Mouse (Mus musculus): ENCODE results near the gene March10. TPM values are rescaled to one million over a fixed set of nuclear protein-coding genes. Genes with fewer than 3 reads are reported as not detected.
A peak's percentile ranks its signal among the peaks of the same experiment; 100 is the strongest.

March10 gene
- total RNA-seq, 2 experiments from 2014 or later = not detected

- DNase-seq = no peak
Measured at GRCm38 (mm10) chr11:105402355-105402754, 54.2 kb downstream of the March10 start.

GRCm38 (mm10) chr11:105390290-105390689 lies 66.2 kb downstream of the March10 start:
- no peak for DNase-seq

GRCm38 (mm10) chr11:105388636-105389035 lies 67.9 kb downstream of the March10 start:
- DNase-seq = no peak

GRCm38 (mm10) chr11:105385266-105385665 lies 71.3 kb downstream of the March10 start:
- no peak for DNase-seq

- DNase-seq = no peak
Measured at GRCm38 (mm10) chr11:105375821-105376235, 80.7 kb downstream of the March10 start.

- no peak for DNase-seq
Measured at GRCm38 (mm10) chr11:105374526-105375175, 81.9 kb downstream of the March10 start.

GRCm38 (mm10) chr11:105373881-105374280 lies 82.7 kb downstream of the March10 start:
- DNase-seq = peak; percentile 28

- DNase-seq = no peak
Measured at GRCm38 (mm10) chr11:105371818-105372217, 84.7 kb downstream of the March10 start.

GRCm38 (mm10) chr11:105369526-105370386 lies 86.8 kb downstream of the March10 start:
- no peak for DNase-seq

GRCm38 (mm10) chr11:105368833-105369232 lies 87.7 kb downstream of the March10 start:
- DNase-seq = no peak

GRCm38 (mm10) chr11:105367163-105367562 lies 89.4 kb downstream of the March10 start:
- DNase-seq = no peak

GRCm38 (mm10) chr11:105366051-105366450 lies 90.5 kb downstream of the March10 start:
- no peak for DNase-seq

- no peak for DNase-seq
Measured at GRCm38 (mm10) chr11:105365611-105366010, 90.9 kb downstream of the March10 start.

- DNase-seq = peak; percentile 31
Measured at GRCm38 (mm10) chr11:105364386-105365065, 92.0 kb downstream of the March10 start.

GRCm38 (mm10) chr11:105363598-105364385 lies 92.7 kb downstream of the March10 start:
- peak; percentile 46 for DNase-seq

GRCm38 (mm10) chr11:105362946-105363597 lies 93.5 kb downstream of the March10 start:
- DNase-seq = peak; percentile 93

GRCm38 (mm10) chr11:105362041-105362765 lies 94.3 kb downstream of the March10 start:
- no peak for DNase-seq

GRCm38 (mm10) chr11:105356301-105356700 lies 100.2 kb downstream of the March10 start:
- DNase-seq = no peak

GRCm38 (mm10) chr11:105353891-105354280 lies 102.6 kb downstream of the March10 start:
- no peak for DNase-seq

Data from adrenal gland, postnatal 10 days (tissue).